Mouse (Mus musculus) lung, postnatal 0 days (tissue): ENCODE data around the gene Arhgef28.

Experiments
- CTCF ChIP-seq: IDR thresholded peaks from 2 replicates; pipeline ENCODE4 v1.5.1; 2016; ENCODE audit warnings: antibody characterized with exemption, mild to moderate bottlenecking
- EP300 ChIP-seq: IDR thresholded peaks from 2 replicates; pipeline ENCODE4 v1.6.1; 2016; ENCODE audit warnings: antibody characterized with exemption, mild to moderate bottlenecking, control low read depth

DNA sequence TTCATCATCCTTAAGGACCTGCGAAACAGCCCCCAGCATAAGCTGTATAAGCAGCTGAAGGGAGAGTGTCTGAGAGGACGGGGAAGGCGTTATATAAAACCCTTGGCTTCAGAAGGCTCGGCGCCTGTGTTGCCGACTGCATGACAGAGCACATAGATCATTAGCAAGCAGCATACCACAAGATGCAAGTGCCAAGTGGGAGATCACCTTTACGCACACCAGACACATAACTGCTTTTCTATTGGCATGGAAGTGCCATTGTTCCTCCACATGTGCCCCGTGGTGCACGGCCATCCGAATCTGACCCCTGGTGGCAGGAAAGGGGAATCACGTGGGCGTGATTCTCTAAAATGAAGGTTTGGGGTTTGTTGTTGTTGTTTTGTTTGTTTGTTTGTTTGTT is 16.6 kb upstream of the Arhgef28 start:
- TF ChIP-seq CTCF (peak; percentile 93), EP300 (no peak)
